Mouse (Mus musculus) lung, postnatal 10 days (tissue): Measurements from ENCODE around the gene Sh3bp5.

Experiments used
- DNase-seq: peaks from one replicate; pipeline ENCODE4 v3.0.0; 2021

The Sh3bp5 gene

GRCm38 (mm10) chr14:31432424-31432823 lies 3.5 kb downstream of the Sh3bp5 start:
- DNase-seq: peak; percentile 65

DNA sequence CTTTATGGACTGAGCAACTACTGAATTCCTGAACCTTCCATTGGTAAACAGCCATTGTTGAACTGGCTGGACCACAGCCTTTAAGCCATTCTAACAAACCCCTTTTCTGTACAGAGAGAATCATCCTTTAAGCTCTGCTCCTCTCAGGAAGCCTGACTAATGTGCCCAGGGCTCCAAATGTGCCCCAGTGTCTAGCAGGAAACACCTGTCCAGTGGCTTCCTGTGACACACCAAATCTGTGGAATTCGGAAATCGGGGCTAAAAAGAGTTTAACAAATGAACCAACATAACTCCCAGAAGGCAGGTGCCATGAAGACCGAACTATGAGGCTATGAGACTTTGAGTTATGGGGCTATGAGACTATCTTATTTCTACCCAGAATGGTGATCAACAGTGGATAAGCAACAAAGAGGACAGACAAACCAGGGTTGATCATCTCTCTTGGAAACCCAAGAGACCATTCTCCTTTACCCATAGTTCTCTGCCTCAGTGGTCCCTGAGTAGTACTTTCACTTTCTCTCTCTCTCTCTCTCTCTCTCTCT lies 4.0 kb downstream of the Sh3bp5 start:
- DNase-seq: no peak

GRCm38 (mm10) chr14:31429004-31429395 lies 6.9 kb downstream of the Sh3bp5 start:
- no peak for DNase-seq

DNA sequence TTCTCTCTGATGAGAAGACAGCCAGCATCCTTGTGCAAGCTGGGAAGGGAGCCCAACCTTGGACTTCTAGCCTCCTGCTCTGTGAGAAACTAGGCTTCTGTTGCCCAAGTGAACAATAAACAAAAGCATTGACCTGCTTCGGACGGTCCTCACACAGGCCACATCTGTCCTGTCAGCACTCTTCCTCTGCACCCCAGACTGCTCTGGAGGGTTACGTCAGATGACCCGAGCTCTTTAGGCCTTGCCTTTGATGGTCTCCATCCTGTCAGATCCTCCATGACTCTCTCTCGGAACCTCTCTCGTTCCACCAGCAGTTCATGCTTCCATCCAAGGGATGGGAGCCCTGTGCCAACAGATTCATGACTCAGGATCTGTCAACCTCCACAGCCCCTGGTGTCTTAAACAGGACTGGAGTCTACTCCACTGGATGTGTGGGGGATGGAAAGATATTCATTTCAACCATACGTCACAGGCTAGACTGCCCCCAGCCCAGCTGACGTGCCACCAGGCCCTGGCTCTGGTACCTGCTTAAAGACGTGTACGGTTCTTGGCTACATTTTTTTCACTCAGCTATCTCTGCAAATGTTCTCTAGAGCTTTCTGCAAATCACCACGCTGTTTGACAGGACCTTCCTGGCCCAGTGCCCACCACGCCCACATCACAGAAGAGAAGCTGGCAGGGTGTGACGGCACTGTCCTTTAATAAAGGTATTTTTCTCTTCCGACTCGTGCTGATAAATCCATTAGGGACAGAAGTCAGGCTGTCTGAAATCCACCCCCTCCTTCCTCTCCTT lies 7.5 kb downstream of the Sh3bp5 start:
- peak; percentile 72 for DNase-seq

GRCm38 (mm10) chr14:31422961-31423791 lies 12.7 kb downstream of the Sh3bp5 start:
- DNase-seq: peak; percentile 92

DNA sequence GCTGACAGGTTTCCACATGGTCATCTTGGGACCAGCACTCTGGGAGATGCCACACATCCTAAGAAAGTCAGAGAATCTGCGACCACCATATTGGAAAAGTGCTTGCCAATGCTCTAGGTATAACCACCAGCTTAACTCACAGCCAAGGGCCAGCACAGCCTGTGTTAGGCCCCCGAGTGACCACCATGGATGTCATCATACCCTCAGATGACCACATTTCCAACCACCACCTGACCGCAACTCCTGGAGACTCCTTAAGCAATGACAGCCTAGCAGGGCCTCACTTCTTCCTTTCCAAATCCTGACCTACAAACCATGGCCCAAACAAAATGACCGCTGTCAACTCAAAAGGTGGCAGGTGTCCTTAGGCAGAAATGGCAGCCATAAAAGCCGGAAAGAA lies 13.5 kb downstream of the Sh3bp5 start:
- DNase-seq: no peak

GRCm38 (mm10) chr14:31421509-31422295 lies 14.2 kb downstream of the Sh3bp5 start:
- DNase-seq: no peak

GRCm38 (mm10) chr14:31420985-31421384 lies 14.9 kb downstream of the Sh3bp5 start:
- no peak for DNase-seq

- no peak for DNase-seq
Observed at GRCm38 (mm10) chr14:31420562-31420961, 15.3 kb downstream of the Sh3bp5 start.

DNA sequence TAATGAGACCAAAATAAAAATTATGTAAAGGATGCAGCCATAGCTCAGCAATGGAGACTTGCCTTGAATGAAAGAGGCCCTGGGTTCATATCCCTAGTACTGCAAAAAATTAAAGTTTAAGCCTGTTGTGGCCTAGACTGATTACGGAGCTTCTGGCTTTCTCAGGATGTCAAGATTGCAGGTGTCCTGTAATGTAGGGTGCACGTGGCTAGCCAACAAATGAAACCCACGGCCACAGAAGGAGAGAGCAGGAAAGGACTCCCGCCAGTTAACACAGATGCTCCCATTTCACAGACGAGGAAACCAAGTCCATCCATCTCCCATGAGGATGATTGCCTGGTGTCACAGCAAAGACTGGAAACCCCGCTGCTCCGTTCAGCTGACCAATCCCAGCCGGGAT lies 15.7 kb downstream of the Sh3bp5 start:
- DNase-seq: no peak

DNA sequence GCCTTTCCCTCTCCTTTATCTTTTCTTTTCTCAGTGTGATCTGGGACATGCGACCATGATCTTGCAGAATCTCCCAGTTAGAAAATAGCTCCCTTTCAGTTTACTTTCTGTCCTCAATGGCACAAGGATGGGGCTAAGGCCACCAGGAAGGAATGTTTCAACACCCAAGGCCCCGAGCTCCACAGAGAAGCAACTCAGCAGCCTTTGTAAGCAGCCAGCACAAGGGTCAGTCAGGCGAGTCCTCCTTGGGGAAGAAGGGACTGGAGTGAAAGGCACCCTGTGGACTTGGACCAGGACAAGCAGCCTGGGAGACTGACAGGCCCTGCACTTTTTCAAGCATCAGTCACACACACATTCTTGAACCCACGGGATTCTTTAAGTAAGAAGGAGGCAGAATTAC lies 16.6 kb downstream of the Sh3bp5 start:
- DNase-seq: no peak

DNA sequence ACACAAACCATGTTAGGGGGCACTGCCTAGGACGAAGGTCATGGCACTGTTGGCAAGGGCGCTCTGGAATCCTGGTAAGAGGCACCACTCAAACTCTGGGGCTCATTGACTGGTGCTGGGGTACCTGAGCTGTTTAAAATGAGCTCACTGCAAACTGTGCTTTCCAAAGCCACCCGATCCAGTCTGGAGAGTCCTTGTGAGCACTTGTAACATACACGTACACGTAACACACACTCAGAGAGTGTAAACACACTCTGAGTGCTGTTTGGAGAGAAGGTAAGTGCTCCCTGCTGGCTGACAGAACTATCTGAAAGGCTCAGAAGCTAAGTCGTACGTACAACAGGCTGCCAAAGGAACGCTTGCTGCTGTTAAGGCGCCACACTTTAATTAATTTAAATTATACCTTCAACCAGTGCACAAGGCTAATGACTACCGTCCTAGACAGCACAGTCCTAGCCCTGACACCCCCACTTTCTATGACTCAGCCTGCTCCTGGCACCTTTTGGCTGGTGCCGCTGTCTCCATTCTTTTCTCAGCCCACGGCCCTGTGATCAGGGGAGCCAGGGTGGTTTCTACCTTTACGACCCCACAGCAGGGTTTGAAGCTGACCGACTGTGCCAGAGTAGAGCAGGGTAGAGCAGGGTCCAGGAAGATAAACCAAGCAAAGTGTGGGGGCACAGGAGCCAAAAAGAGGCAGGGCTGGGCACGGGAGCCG lies 18.9 kb downstream of the Sh3bp5 start:
- peak; percentile 51 for DNase-seq

DNA sequence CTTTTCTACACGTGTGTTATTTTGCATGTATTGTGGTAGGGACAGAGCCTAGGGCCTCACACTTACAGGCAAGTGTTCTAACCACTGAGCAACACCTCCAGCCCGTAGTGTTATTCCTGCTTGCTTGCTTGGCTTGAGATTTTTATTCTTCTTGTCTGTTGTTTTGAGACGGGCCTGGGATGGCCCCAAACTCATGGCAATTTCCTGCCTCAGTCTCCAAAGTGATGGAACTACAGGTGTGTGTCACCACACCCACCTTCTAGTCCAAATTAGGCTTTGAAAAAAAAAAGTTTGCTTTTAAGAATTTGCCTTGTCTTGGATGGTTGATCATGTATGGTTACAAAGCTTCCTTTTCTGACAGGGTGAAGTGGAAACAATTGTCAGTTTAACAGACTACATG lies 19.5 kb downstream of the Sh3bp5 start:
- DNase-seq: no peak

DNA sequence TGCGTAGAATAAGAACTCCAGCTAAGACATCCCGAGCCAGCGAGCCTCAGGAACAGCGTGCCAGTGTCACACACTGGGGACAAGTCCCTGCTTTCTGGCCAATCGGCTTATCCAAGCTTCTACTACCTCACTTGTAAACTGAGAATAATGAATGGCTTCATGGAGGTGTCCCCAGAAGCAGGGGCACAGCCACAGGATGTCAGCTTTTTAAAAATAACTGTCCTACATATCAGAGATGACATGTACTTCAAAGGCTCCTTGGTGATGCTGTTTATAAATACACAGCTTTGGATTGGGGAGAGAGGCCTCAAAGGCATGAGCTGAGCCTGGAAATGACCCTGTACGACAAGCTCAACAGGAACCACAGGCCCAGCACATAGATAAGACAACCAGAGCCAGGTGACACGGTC lies 20.9 kb downstream of the Sh3bp5 start:
- DNase-seq: no peak

- no peak for DNase-seq
Observed at GRCm38 (mm10) chr14:31414235-31414966, 21.5 kb downstream of the Sh3bp5 start.

GRCm38 (mm10) chr14:31413475-31414086 lies 22.3 kb downstream of the Sh3bp5 start:
- no peak for DNase-seq

DNA sequence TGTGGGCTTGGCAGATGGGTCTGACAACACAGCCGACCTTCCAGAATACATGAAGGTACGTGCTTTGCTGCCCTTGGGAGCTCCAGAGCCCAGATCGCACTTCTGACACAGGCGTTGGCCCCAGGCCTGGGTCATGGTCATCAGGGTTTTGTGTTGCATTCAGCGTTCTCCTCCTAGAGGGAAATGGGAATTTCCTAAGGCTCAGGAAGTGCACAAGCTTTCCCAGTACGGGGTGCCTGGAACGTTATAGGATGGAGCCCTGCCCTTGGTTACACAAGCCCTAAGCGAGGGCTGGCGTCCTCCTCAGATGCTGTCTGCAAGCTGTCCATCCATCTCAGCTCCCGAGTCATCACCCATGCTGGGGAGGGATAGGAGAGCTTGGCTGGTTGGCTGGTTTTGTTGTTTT lies 23.2 kb downstream of the Sh3bp5 start:
- peak; percentile 45 for DNase-seq

- no peak for DNase-seq
Observed at GRCm38 (mm10) chr14:31410737-31411136, 25.1 kb downstream of the Sh3bp5 start.

DNA sequence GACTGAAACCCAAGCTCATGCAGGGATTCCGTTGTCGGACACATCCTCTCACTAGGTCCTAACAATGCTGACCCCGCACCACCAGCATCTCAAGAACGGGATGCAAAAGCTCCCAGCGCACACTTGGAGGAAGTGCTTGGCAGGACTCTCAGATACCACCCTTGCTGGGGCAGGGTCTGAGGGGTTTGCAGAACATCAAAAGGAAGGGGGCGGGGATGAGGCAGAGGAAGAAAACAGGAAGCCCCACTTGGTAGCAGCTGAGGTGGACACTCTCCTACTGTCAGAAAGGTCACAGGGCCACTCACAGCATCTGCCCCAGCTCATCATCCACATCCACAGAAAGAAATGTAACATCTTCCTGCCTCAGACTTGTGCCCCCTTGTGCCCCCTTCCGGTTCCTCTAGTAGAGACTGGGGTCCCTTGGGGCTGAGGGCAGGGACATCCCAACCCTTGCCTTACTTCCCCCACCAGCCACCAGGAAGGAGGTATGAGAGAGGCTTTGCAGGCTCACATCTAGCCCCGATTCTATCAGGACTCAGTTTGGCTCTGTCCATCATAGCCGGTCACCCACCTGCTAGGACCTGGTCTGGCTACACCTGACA lies 25.7 kb downstream of the Sh3bp5 start:
- no peak for DNase-seq

DNA sequence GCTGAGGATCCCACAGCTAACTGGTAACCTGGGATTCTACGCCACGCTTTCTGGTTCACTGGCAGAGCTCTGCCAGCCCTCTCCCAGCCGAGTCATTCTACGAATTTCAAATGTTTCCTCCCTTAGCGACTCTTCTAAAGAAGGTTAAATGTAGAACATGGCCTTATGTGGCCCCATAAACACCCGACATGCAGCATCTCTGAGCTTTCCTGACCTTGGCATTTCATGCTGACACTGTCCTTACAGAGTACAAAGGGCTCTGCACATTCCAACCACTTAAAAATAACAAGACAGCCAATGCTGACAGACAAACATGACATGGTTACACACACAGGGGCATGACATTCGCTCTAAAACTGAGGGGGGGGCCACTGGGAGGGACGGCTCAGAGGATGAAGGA lies 27.2 kb downstream of the Sh3bp5 start:
- no peak for DNase-seq
